Mouse (Mus musculus) limb, embryonic 11.5 days (tissue): ENCODE results near the gene Bicd2. TPM values are rescaled to one million over a fixed set of nuclear protein-coding genes. Genes with fewer than 3 reads are reported as not detected.

ENCODE experiments used
- ATAC-seq: fragments of 200-750 bp; cut with Nextera tagmentation; 2 replicates; pipeline ENCODE4 v1.8.0; 2017; ENCODE audit warnings: low read depth; ENCODE audit not compliant: insufficient number of reproducible peaks, low FRiP score, low TSS enrichment
- DNase-seq: peaks from one replicate; pipeline ENCODE4 v3.0.0-alpha.2; 2015; ENCODE audit warnings: low spot score
- H3K27ac ChIP-seq: fragments of 300-500 bp; sonication (generic); replicated peaks from 2 replicates; pipeline ENCODE4 v1.5.1; 2014; ENCODE audit warnings: low read depth, mild to moderate bottlenecking, low read length
- H3K27me3 ChIP-seq: fragments of 300-500 bp; sonication (generic); 2 replicates; pipeline ENCODE4 v1.6.1; 2014; ENCODE audit warnings: mild to moderate bottlenecking, low read length, mixed read lengths; ENCODE audit not compliant: control insufficient read depth, insufficient read depth
- H3K36me3 ChIP-seq: fragments of 300-500 bp; sonication (generic); 2 replicates; pipeline ENCODE4 v1.6.1; 2014; ENCODE audit warnings: mild to moderate bottlenecking, low read length, moderate library complexity, mixed read lengths; ENCODE audit not compliant: control insufficient read depth, insufficient read depth
- H3K4me1 ChIP-seq: fragments of 300-500 bp; sonication (generic); 2 replicates; pipeline ENCODE4 v1.6.1; 2014; ENCODE audit warnings: low read length, mixed read lengths; ENCODE audit not compliant: control insufficient read depth, insufficient read depth
- H3K4me2 ChIP-seq: fragments of 300-500 bp; sonication (generic); 2 replicates; pipeline ENCODE4 v1.6.1; 2014; ENCODE audit warnings: low read depth, mild to moderate bottlenecking, moderate library complexity; ENCODE audit not compliant: severe bottlenecking
- H3K4me3 ChIP-seq: fragments of 300-500 bp; sonication (generic); 2 replicates; pipeline ENCODE4 v1.5.1; 2014; ENCODE audit warnings: low read depth, low read length
- H3K9ac ChIP-seq: fragments of 300-500 bp; sonication (generic); 2 replicates; pipeline ENCODE4 v1.6.1; 2014; ENCODE audit warnings: mild to moderate bottlenecking, low read length
- H3K9me3 ChIP-seq: fragments of 300-500 bp; sonication (generic); 2 replicates; pipeline ENCODE4 v1.6.1; 2016; ENCODE audit warnings: low read length; ENCODE audit not compliant: control insufficient read depth
- WGBS: fragments of 180-500 bp; shearing (Covaris S2); extraction: QIAGEN DNeasy Blood & Tissue Kit; methylation state at CpG from one replicate; pipeline ENCODE4 v1.1.7; 2014; 5-methylcytosine and 5-hydroxymethylcytosine counted together
- polyA plus RNA-seq: library from polyadenylated mRNA; unstranded; fragments of >200 nt; fragmentation: Nextera tagmentation; extraction: Ambion mirVana; gene quantifications from 2 replicates; pipeline ENCODE4 v1.2.1, GENCODE M21; 2014

Bicd2 gene
- polyA plus RNA-seq, 1 experiment from 2014 or later: 25.8 TPM

- H3K9me3 ChIP-seq: no peaks in the 10 kb centered on the region
- WGBS: 81% methylated on average over 1 of the region's 1 CpGs
These were observed 94.4 kb downstream of the Bicd2 start for GRCm38 (mm10) chr13:49435745-49436144.

GRCm38 (mm10) chr13:49436170-49436569 is 94.8 kb downstream of the Bicd2 start:
- Histone ChIP-seq H3K9ac (no peak overlapping the region), H3K4me1 (no peaks in the 10 kb centered on the region), H3K4me2 (no peak overlapping the region), H3K9me3 (no peaks in the 10 kb centered on the region), H3K4me3 (no peak overlapping the region), H3K27me3 (no peaks in the 10 kb centered on the region), H3K36me3 (no peaks in the 10 kb centered on the region; the same call in 1 of the 2 replicates), H3K27ac (no peak overlapping the region)
- 81% methylated on average over 4 of the region's 4 CpGs for WGBS
- no peak for ATAC-seq
- DNase-seq: no peak

More at GRCm38 (mm10) chr13:49435745-49436144, 94.4 kb downstream of the Bicd2 start:
- no peak overlapping the region for H3K4me3 ChIP-seq
- no peak overlapping the region for H3K4me2 ChIP-seq
- DNase-seq (no peak), ATAC-seq (no peak)
- H3K36me3 ChIP-seq: no peaks in the 10 kb centered on the region; the same call in 1 of the 2 replicates
- H3K27me3 ChIP-seq: no peaks in the 10 kb centered on the region
- no peak overlapping the region for H3K27ac ChIP-seq
- no peak overlapping the region for H3K9ac ChIP-seq
- no peaks in the 10 kb centered on the region for H3K4me1 ChIP-seq

Other genes with a start within 250 kb of the Bicd2 start
- 0.87 and 1.0 TPM in 2 replicates for gene Wnk2, start 193.6 kb upstream of the Bicd2 start, polyA plus RNA-seq
- 23.6 and 24.4 TPM in 2 replicates for gene Ninj1, start 154.1 kb upstream of the Bicd2 start, polyA plus RNA-seq
- 32.9 and 34.2 TPM in 2 replicates for gene Card19, start 125.5 kb upstream of the Bicd2 start, polyA plus RNA-seq
- 0.52 and 1.2 TPM in 2 replicates for gene Susd3, start 92.9 kb upstream of the Bicd2 start, polyA plus RNA-seq
- 0.37 and 0.92 TPM in 2 replicates for gene Fgd3, start 21.3 kb upstream of the Bicd2 start, polyA plus RNA-seq
- gene Ippk, start 79.7 kb downstream of the Bicd2 start, polyA plus RNA-seq: 14.6 and 16.3 TPM in 2 replicates
- 0.85 and 0.87 TPM in 2 replicates for gene Tes3-ps, start 151.7 kb downstream of the Bicd2 start, polyA plus RNA-seq
- gene Ecm2, start 163.2 kb downstream of the Bicd2 start, polyA plus RNA-seq: 0.19 and 0.26 TPM in 2 replicates
- 0.32 and 0.40 TPM in 2 replicates for gene Aspn, start 202.9 kb downstream of the Bicd2 start, polyA plus RNA-seq
- gene Omd, start 240.9 kb downstream of the Bicd2 start, polyA plus RNA-seq: 0.49 and 0.50 TPM in 2 replicates